Mouse (Mus musculus) olfactory bulb, adult 2 months (tissue): Measurements from ENCODE around the gene Iqgap1. TPM values are rescaled to one million over a fixed set of nuclear protein-coding genes. Genes with fewer than 3 reads are reported as not detected.

Experiments used
- H3K27ac ChIP-seq: fragments of 200-500 bp; 2 replicates; pipeline ENCODE4 v1.5.1; 2012; ENCODE audit warnings: low read depth, low read length; ENCODE audit not compliant: insufficient read depth
- H3K4me1 ChIP-seq: fragments of 200-500 bp; 2 replicates; pipeline ENCODE4 v1.6.1; 2012; ENCODE audit warnings: low read length; ENCODE audit not compliant: control insufficient read depth, insufficient read depth
- H3K4me3 ChIP-seq: fragments of 200-500 bp; 2 replicates; pipeline ENCODE4 v1.5.1; 2012; ENCODE audit warnings: mild to moderate bottlenecking, low read depth, low read length, moderate library complexity; ENCODE audit not compliant: insufficient read depth
- CTCF ChIP-seq: fragments of 200-500 bp; IDR thresholded peaks from 2 replicates; pipeline ENCODE4 v1.5.1; 2012; ENCODE audit warnings: low read depth, mild to moderate bottlenecking, low read length, moderate library complexity; ENCODE audit not compliant: insufficient read depth
- POLR2A ChIP-seq: fragments of 200-500 bp; IDR thresholded peaks from 2 replicates; pipeline ENCODE4 v1.6.1; 2012; ENCODE audit warnings: mild to moderate bottlenecking, low read depth, low read length, moderate library complexity; ENCODE audit not compliant: insufficient read depth
- WGBS: fragments of 180-500 bp; shearing (Covaris S2); methylation state at CpG from one replicate; pipeline ENCODE4 v1.1.7; 2018; 5-methylcytosine and 5-hydroxymethylcytosine counted together
- polyA plus RNA-seq: library from polyadenylated mRNA; stranded (reverse); fragments of >200 nt; gene quantifications from 2 replicates; pipeline ENCODE4 v1.2.4, GENCODE M21; 2012; ENCODE audit warnings: low replicate concordance; ENCODE audit not compliant: missing spikeins, insufficient read depth, insufficient read length

Gene Iqgap1
- polyA plus RNA-seq, 1 experiment, result not detected

DNA sequence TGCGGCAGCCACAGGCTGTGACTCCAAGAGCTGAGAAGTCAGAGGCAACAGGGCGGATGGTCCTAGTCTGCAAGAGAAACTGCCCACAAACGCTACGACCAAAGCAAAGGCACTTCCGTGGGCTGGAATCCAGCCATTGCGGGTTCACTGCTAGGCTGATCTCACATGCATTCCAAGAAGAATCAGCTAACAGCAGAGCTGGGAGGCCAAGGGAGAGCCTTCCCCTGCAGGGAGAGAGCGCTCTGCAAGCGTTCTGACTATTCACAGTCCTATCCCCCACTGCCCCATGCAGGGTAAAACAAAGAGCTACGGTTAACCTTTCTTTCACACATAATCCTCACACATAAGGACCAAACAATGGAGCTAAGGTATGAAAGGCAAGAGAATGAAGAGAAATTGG lies 80.5 kb downstream of the Iqgap1 start:
- Histone ChIP-seq H3K4me3 (no peak overlapping the region), H3K27ac (no peak overlapping the region), H3K4me1 (peaks cover 5% of the 10 kb centered on the region; the same call in 1 of the 2 replicates)
- no peak for TF ChIP-seq CTCF
- TF ChIP-seq POLR2A, result no peak
- 49% methylated on average over 9 of the region's 9 CpGs for WGBS

DNA sequence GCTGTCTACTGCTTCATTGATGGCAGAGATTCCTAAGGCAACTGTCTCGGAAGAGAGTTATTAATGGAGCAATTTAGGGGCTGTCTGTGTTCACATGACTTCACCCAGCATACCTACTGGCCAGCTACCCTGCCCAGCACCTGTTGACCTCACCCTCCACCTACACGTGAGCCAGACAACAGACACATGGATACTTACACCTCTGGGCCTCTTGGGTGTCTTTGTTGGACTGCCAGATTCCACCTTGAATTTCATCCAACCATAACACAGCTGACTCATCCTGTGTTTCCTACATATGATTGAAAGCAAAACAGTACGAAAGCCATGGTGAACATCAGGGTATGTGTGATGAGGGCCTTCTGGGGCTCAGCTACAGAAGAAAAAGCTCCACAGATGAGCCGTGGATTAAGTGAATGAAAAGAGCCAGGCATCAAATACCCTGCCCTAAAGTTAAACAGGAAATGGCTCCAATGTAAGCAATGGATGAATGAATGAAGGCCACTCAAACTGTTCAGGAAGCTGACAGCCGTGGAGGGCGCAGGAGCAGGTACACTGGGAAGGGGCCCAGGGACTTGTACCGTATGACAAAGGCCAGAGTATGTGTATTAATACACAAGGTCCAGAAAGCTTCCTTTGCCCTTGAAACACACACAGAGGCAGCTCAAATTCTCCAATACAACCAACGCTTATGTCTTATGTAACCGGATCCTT lies 81.7 kb downstream of the Iqgap1 start:
- H3K4me1 ChIP-seq, result peaks cover 5% of the 10 kb centered on the region; the same call in 1 of the 2 replicates
- H3K27ac ChIP-seq, result no peak overlapping the region
- 77% methylated on average over 9 of the region's 9 CpGs for WGBS
- H3K4me3 ChIP-seq, result no peak overlapping the region
- TF ChIP-seq POLR2A, result no peak
- no peak for TF ChIP-seq CTCF

DNA sequence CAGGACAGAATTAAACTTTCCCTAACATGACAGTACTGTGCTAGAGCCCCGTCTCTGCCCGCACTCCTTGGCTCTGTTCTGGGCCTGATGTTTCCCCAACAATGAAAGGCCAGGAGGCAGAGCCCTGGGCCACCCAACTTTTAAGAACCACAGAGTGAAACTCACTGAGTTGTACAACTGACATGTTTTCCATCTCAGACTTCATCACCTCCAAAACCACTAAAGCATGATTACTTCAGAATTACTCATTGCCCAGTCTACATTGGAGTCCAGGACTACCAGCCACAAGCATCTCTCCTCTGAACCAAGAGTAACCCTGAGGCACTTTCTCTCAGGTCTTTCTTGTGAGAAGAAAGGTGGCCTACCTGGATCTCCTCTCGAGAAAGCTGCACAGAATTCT lies 83.1 kb downstream of the Iqgap1 start:
- WGBS, result 93% methylated on average over 3 of the region's 3 CpGs
- TF ChIP-seq POLR2A, result no peak
- no peak for TF ChIP-seq CTCF
- Histone ChIP-seq H3K4me3 (no peak overlapping the region), H3K27ac (no peak overlapping the region), H3K4me1 (peaks cover 5% of the 10 kb centered on the region; the same call in 1 of the 2 replicates)

DNA sequence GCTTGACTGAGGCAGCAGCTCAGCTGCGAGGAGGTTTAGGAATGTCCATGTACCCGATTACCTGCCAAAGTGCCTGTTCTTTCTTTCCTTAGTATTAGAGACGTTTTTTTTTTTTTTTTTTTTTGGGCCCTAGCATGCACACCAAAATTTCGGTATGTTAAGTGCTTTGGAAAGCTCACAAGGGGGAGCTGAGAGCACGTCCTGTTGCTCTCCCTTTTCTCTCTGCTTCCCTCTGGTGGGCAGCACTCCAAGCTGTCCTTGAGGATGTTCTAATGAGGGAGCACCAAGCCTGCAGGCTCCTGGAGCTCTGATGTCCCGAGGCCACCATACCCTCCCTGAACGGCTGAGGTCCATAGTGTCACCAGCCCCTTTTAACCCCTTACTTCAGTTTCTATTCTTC lies 84.8 kb downstream of the Iqgap1 start:
- 20% methylated on average over 7 of the region's 7 CpGs for WGBS
- Histone ChIP-seq H3K4me3 (no peak overlapping the region), H3K27ac (no peak overlapping the region), H3K4me1 (peaks cover 3% of the 10 kb centered on the region; the same call in 1 of the 2 replicates)
- TF ChIP-seq CTCF (peak; percentile 89), POLR2A (no peak)

DNA sequence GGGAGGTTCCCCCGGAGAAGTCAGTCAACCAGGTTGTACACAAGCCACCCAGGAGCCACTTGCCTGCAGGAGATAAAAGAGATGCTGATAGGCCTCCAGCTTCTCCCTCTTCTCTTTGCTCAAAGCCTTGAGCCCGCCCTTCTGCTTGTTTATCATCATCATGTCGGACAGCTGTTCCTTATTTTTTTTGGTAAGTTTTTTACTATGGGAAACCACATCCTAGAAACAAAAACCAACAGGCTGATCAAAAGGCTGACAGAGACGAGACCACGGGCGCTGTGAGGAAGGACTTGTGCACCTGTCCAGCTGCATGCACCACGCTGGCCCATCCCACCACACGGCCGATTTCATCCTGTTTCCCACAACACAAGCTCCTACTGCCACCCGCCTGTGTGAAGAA lies 89.6 kb downstream of the Iqgap1 start:
- WGBS, result 92% methylated on average over 10 of the region's 10 CpGs
- TF ChIP-seq CTCF (no peak), POLR2A (no peak)
- Histone ChIP-seq H3K4me1 (no peaks in the 10 kb centered on the region), H3K27ac (no peak overlapping the region), H3K4me3 (no peak overlapping the region)

DNA sequence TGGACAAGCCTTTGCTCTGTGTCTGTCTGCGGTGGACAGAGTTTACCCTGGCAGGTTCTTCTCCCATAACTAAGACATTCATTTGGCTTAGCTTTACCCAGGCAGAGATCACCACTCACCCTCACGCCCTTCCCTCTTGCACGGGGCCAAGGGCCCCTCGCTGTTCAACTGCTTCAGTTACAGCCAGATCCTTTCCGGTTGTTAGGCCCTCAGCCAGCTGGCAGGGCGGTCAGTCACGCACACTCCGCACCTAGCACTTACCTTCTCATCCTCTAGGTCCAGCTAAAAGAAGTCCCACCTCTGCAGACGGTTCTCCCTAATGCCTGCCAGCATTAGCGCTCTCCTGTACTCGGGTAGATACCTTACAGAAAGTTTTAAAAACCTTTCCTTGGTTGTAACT lies 92.8 kb downstream of the Iqgap1 start:
- H3K4me1 ChIP-seq, result peaks cover 2% of the 10 kb centered on the region; the same call in 1 of the 2 replicates
- TF ChIP-seq CTCF (no peak), POLR2A (no peak)
- H3K4me3 ChIP-seq, result no peak overlapping the region
- H3K27ac ChIP-seq, result no peak overlapping the region
- 78% methylated on average over 11 of the region's 11 CpGs for WGBS

DNA sequence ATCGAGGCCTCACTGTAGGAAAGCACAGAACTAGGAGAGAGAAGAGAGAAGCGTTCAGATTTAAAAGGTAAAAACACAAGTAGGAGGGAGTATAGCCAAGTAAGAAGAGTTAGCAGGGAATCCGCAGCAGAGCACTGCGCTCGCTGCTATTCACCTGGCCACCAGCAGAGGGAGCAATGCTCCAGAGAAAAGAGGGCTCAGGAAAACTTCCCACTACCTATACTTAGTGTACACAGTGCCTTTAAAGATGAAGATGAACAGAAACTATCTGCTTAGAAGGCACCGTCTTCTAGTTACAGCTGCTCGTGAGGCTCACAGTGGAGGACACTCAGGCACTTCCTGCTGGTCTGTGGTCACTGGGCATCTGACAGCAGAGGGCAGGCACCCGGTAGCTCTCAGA lies 96.1 kb downstream of the Iqgap1 start:
- Histone ChIP-seq H3K27ac (no peak overlapping the region), H3K4me1 (peaks cover 2% of the 10 kb centered on the region; the same call in 1 of the 2 replicates), H3K4me3 (no peak overlapping the region)
- peak; percentile 57 for TF ChIP-seq CTCF
- TF ChIP-seq POLR2A, result no peak
- 20% methylated on average over 8 of the region's 8 CpGs for WGBS

DNA sequence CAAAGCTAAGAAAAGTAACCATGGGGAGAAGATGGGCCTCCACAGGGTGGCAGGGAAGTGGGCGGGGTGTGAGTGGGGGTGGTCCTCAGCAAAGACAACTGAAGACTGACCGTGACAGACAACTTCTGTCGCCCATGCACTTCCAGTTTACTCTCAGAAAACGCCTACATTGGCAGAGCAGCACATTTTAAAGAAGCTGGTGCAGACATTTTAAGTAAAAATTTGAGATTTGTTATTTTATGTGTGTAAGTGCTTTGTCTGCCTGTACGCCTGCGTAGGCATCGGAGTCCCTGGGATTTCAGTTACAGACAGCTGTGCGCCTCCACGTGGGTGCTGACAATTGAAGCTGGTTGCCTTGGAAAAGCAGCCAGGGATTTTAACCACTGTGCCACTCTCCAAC lies 104.7 kb downstream of the Iqgap1 start:
- WGBS, result 61% methylated on average over 9 of the region's 9 CpGs
- no peak for TF ChIP-seq POLR2A
- no peak for TF ChIP-seq CTCF
- Histone ChIP-seq H3K4me3 (no peak overlapping the region), H3K4me1 (no peaks in the 10 kb centered on the region), H3K27ac (no peak overlapping the region)

DNA sequence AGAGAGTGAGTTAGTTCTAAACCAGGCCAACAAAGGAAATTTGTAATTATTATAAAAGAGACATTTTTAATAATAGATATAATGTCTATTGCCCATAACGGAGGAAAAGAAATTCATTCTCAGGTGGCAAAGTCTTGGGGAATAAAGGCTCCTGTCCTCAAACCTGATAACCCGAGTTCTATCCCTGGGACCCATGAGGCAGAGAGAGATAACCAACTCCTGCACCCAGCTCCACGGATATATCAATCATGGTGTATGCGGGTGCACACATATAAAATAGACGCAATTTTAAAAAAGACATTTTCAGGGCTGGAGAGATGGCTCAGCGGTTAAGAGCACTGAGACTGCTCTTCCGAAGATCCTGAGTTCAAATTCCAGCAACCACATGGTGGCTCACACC lies 106.2 kb downstream of the Iqgap1 start:
- Histone ChIP-seq H3K4me1 (peaks cover 7% of the 10 kb centered on the region), H3K27ac (no peak overlapping the region), H3K4me3 (no peak overlapping the region)
- 97% methylated on average over 7 of the region's 7 CpGs for WGBS
- TF ChIP-seq POLR2A, result no peak
- TF ChIP-seq CTCF, result no peak

DNA sequence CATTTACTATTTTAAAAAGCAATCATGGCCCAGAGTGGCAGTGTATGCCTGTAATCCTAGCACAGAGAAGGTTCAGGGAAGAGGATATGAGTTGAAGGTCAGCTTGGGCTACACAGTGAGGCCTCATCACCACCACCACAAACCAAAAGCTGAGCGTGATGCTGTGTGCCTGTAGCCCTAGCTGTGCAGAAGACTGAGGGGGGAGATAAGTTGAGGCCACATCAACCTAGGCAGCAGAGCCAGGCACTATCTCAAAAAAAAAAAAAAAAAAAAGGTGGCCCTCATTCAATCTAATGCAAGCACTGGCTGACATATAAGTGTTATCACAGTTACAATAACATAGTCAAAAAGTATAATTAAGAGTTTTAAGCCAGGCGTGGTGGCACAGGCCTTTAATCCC lies 106.7 kb downstream of the Iqgap1 start:
- Histone ChIP-seq H3K27ac (no peak overlapping the region), H3K4me1 (peaks cover 7% of the 10 kb centered on the region), H3K4me3 (no peak overlapping the region)
- 94% methylated on average over 2 of the region's 2 CpGs for WGBS
- TF ChIP-seq POLR2A (no peak), CTCF (no peak)
